Mouse (Mus musculus) liver, adult 2 months (tissue): Measurements from ENCODE around the gene Ifi209.
"Not testable (repeated sequence)": the region's sequence is repeated elsewhere in the genome, so short reads cannot be mapped to it uniquely, and the experiment has no call there.

Experiments used
- CTCF ChIP-seq: fragments of 200-500 bp; IDR thresholded peaks from 2 replicates; pipeline ENCODE4 v1.5.1; 2011; ENCODE audit warnings: low read depth, low read length, control low read depth
- POLR2A ChIP-seq: fragments of 200-500 bp; IDR thresholded peaks from 2 replicates; pipeline ENCODE4 v1.6.1; 2011; ENCODE audit warnings: low read length, control low read depth; ENCODE audit not compliant: insufficient read depth; ENCODE audit errors: extremely low read depth

DNA sequence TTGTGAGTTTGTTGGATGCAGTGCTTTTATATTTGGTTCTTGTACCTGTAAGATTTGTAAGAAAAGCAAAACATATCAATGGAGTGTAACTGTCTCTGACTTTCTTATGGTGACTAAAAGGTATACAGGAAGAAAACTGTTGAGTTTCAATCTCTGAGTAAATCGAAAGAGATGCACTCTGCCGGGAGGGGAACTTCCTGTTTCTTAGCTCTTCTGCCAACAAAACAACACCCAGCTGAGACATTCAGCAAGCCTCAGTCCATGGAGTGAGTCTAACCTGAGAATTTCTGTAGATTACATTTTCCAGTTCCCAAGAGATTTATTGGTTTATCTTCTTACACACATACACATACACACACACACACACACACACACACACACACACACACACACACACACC is at the start of gene Ifi209:
- not testable (repeated sequence) for TF ChIP-seq CTCF, POLR2A
